Mouse (Mus musculus): ENCODE data around the gene Slc1a2.

Gene Slc1a2

DNA sequence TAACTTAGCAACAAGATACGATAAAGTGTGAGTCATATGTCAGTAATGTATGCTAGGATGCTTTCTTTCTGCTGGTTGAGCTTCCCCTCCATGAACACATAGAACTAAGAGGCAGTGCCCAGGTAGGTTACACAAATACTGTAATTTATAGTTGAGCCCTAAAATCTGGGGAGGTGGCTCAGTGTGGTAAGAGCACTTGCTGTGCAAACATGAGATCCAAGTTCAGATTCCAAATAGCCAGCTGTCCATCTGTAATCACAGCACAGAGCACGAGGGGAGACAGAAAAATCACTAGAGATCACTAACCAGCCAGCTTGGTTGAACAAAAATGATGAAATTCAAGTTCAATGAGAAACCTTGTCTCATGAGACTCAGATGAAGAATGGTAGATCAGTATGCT, 63.4 kb downstream of the Slc1a2 start:
- DNase-seq, result no peak

DNA sequence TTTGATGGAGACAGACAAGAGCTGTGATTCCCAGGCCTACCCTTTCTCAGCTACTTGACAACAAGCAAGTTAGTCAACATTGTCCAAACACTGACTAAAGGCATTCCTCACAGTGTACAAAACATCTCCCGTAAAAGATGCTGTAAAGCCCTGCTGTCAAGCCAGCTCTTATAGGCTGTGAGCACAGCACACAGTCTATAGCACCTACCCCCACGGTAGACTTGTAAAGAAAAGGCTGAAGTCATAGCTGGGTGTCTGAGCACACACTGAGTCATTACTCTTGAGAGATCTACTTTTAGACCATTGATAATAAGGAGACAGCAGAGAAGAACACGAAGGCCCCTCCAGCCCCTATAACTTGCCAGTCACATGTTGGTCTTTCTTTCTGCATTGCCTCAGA, 66.6 kb downstream of the Slc1a2 start:
- DNase-seq, result no peak

DNA sequence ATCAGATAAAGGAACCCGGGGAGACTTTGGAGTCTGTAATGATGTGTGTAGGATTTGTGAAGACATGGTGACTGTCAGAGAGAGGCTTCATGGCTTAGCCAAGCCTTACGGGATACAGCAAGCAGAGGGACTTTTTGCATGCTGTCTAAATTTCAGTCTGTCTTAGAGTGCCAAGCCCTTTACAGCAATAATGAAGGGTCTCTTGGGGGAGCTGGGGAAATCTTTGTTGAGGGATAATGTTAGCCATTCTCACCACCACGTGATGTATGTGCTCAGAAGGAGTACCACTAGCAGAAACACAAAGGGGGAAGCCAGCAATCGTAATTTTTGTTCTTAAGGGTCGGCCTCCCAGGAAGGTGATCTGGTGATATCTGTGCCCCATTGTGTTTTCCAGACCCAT, 71.9 kb downstream of the Slc1a2 start:
- no peak for DNase-seq

DNA sequence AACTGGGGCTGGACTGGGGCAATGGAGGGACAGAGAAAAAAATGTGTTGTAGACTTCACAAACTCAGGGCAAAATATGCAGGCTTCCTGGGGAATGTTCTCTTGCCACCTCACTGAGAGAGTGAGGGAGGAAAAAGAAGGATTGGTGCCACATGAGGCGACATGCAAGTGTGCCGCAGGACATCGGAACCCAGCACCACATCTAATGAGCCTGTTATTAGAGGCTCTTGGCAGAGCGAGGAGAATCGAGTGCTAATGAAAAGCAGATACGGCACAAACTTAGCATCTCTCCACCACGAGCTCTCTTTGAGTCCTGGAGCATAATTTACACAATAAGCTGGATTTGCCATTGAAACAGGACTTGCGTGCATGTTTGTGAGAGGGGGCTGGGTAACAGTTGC, 72.3 kb downstream of the Slc1a2 start:
- DNase-seq, result no peak

DNA sequence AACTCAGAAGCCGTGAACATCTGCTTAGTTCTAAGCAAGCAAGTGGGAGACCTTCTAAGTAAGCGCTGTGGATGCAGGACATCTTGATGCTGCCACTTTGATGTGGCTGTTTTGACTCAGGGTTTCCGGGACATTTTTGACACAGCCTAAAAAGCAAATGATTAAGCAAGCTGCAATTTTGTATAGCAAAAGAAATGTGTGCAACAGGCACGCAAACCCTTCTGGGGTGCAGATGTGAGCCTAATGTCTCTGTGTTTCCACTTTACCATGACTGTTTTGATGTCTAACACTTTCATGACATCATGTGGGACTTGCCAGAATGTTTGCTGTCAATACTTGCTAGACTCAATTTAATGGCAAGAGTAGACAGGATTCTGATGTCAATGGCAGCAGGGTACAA, 74.7 kb downstream of the Slc1a2 start:
- no peak for DNase-seq

DNA sequence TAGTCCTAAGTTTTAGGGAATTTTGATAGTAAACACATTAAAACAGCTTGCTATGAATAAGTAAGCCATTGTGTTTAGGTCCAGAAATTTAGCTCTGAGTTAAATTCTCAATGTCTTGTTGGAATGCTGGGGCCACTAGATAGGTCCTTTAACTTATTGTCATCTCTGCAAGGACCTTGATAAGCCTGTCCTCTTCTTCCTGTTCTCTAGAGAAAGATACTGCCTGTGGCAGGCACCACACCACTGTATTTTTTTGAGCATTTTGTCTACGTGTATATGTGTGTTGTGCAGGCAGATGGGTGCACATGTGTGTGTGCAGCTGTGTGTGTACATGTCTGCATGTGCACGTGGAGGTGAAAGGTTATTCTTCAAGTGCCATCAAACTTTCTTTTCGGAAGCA, 75.6 kb downstream of the Slc1a2 start:
- no peak for DNase-seq

DNA sequence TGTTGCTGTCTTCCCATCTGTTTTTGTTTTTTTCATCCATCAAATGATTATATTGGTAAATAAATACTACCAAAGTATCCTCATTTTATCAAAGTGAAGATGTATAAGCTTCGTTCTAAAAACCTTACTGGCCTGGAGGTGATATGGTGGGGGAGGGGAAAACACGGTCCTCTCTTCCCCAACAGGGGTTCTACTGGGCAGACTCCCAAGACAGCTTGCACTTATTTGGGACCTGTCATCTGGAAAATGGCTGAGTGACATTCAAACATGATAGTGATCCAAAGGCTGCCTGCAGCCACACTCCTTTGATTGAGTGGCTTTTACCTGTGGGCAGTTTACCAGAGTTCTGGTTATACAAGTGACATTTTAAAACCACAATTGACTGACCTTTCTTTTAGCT, 76.6 kb downstream of the Slc1a2 start:
- DNase-seq, result no peak

DNA sequence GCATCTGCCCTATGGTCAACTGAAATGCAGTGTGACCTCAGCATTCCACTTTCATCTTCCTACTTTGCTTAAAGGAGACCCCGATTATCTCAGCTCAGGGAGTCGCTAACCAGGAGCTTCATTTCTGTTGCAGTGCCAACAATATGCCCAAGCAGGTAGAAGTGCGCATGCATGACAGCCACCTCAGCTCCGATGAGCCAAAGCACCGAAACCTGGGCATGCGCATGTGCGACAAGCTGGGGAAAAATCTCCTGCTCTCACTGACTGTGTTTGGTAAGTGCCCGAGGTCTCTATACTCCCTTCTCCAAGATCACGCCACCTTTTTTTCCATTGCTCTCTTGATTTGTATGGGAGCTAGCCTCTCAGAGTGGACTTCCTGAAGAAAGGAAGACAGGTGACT, 77.4 kb downstream of the Slc1a2 start:
- DNase-seq, result no peak

DNA sequence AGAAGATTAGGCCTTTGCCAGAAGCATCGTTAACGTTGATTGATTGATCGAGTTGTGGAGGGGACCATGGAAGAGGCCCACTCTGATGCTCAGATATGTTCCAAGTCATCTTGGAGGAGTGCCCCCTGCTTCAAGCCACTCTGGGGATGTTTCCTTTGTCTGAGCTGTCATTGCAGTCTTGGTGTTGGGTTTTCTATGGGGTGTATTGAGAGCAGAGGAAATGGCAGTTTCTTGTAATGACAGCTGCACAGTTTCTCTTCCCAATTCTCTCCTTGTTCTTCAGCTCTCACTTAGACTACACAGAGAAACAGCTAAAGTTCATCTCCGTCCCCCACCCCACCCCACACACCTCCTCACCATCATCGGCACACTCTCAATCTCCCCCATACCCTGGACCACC, 78.0 kb downstream of the Slc1a2 start:
- DNase-seq, result no peak

DNA sequence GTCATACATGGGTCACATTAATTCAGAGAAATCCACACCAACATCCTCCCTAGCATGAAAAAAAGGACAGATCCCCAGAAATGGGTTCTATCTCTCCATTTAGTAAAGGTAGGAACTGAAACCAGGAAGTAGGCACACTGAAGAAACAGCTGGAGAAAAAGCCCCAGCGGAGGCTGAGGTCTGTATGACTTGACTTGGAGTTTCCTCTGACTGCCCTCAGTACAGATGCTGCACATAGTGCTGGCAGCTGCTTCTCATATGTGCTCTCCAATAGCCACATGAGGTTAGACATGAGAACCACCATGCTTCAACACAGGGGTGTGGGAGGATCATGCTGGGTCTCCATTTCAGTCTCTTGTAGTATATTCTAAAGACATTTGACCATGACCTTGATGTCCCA, 80.4 kb downstream of the Slc1a2 start:
- no peak for DNase-seq

DNA sequence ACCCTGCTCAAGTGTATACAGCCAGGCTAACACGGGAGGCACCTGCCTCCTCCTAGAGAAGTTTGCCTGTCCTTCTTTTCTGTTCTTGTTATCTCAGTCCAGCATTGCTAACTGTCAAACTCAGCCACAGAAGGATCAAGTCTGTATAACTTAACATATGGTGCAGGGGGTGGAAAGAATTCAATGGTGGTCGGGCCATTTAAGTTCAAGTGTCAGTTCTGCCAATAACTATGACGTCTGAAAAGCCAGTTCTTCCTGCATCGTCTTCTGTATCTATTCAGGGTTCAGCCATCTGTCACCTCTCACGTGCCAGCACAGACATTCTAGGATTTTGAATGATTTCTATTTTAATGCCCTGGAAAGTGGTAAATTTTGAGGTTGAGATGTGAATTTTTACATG, 84.2 kb downstream of the Slc1a2 start:
- no peak for DNase-seq

DNA sequence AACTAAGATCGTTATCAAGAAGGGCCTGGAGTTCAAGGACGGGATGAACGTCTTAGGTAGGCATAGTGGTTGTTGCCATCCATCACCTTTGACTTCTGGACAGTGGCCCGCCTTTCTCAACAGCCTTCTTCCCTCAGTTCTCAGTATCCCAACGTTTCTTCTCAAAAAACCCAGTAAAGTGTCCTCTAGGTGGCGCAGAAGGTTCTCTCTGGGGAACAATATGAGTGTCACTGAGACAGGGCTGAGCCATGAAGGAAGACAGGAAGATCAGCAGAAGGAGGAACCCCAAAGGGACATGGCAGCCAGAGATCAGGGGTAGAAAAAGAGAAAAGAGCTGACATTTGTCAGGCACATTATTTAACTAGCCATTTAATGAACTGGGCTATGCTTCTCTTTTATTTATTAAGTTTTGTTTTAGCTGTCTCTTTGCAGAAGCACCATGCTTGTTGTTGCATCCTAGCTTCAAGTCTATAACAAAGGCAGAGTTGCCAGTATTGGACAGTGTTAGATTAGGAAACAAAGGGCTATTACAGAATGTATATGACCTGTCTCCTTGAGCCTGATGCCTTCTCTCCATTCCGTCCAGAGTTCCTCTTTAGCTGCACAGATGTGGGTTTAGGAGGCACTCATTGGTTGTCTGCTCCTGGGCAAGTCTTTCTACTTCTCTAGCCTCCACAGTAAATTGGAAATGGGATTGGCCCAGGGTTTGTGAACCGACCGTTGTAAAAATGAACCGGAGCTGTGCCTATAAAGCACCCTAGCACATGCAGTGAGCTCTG, 85.6 kb downstream of the Slc1a2 start:
- DNase-seq, result peak; percentile 41 to 59

DNA sequence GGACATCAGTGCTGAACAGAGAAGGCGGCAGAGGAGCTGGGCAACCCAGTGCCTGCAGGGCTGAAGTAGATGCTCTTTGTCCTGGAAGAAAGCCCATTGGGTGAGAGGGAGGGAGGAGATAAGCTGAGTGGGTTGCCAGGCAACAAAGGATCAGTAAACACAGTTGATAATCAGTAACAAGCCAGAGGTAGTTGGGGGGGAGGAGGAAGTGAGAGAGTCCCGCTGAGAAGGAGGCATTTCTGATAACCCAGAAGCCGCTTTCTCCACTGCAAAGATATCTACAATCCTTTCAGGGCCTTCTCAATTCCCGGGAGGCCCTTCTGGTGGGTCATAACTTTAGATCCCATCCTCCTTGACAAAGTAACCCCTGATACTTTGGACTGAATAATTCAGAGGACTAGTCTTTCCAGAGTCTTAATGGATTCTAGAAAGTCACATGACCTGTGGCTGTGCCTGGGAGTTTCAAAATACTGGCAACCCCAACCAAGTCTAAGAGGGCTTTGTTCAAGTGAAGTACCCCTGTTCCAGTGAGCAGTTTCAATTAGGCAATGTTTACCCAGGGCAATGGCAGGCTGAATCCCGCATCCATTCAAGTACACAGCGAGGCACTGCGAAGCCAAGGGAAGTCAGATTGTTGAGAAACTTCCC, 86.9 kb downstream of the Slc1a2 start:
- peak; percentile 77 to 88 for DNase-seq

DNA sequence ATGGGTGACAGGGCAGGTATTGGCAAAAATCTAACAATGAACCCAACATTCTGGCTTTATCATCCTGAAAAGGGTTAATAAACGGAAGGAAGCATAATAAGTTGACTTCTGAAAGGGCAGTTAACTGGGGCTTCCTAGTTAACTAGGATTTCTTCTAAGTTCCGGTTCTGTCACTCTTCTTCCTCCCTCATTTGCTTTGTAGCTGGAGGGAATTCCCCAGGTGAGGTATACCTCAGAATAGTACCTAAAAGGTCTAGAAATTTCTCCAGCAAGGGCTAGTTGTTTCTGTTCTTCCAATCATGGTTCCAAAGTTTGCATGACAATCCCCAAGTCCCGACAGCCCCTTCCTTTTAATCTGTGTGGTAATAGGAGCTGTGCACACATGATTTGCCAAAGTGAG, 89.3 kb downstream of the Slc1a2 start:
- DNase-seq, result no peak

DNA sequence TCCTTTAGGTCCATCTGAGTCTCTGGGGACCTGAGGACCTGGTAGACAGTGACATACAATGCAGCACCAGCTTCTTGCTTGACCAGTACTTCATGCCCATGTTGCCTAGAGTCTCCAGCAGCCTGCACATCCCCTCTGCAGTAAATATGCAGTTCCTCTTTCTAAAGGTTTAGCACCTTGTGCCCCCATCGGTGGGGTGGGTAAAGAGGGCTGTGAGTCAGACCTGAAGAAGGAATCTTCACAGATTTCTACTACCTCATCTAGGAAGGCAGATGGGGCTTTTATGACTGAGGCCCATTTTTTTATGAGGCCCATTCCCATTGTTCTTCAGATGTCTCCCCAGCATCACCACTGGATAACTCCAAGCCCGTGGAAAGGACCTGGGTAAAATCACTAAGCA, 91.5 kb downstream of the Slc1a2 start:
- no peak for DNase-seq

DNA sequence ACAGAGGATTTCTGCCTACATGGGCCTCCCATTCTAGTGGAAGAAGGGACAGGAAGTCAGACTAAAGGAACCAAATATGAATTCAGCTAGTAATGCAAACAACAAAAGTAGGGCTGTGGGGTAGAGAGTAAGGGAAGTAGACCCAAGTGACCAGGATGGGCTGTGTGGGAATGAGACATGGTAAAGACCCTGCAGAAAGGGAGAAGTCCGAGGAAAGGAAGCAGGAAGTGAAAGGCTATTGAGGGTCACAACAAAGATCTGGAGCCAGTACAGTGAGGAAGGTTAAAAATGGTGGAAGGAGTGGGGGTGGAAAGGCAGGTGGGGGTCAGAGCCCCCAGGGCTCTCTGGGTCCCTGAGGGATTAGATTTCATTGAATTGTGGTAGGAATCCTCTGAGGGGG, 93.4 kb downstream of the Slc1a2 start:
- DNase-seq, result no peak

DNA sequence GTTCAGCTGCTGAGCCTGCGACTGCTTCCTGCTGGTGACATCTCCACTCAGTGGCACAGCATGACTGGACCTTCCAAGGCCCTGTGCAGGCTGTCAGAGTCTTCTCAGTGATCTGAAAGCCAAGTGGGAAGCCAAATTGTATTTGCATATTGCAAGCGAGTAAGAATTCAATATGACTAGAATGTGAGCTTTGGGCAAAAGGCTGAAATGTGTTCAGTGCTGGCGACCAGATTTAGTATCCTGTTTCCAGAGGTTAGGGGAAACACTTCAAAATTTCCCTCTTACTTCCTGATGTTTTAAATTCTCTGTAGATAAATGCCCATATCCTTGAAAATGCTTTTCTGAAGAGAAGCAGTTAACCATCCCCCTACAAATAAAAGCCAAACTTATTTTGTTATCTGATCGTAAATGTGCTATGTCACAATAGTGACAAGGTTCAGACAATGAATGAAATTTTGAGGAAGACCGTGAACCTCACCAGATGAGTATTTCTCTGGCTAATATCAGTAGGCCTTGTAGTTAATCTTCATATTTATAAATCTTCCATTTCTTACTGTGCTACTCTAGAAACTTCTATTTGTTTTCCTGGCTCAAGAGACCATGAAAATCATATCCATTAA, 98.9 kb downstream of the Slc1a2 start:
- no peak for DNase-seq

DNA sequence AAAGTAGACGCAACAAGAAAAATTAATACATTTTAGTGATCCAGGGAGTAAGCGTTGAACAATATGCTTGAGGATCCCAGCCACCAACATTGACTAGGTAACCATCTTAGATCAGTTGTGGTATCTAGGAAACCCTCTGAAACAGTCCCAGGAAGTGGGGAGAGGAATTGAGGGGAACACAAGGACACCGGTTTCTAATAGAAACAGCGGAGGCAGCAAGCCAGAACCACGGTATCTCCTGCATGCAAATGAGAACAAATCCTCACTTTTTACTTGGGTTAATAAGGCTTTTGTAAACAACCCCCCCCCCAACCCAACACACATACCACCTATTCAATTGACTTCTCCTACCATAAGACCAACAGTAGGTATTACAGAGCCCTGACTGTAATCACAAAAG, 101.0 kb downstream of the Slc1a2 start:
- no peak for DNase-seq

DNA sequence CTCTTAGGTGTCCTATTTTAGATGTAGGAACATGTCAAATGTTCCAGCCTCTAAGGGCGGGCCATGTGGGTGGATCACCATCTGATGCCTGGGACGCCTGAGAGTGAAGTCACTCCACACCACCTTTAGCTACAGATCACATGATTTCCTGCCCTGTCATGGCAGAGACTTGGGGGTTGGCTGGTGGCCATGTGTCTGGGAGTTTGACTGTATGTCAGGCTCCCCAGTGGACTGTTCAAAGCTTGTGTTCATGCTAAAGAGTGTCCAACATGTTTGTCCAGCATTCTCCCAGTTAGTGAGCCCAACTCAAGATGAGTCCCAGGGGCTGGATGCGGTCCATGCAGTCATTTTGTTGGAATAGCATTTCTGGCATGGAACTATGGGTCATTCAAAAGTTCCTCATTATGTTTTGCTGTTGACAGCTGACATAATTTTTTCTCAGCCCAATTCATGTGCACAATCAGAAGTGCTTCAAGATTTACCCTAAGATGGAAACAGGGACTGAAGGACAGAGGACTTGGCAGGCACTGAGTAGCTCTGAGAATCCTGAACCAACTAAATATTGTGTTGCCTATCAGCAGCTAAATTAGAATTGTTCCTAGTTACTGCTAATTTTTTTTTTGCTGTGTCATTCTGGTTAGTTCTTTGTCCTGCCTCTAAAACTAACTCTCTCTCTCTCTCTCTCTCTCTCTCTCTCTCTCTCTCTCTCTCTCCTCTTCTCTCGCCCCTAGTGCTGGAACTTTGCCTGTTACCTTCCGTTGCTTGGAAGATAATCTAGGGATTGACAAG, 102.0 kb downstream of the Slc1a2 start:
- no peak for DNase-seq

DNA sequence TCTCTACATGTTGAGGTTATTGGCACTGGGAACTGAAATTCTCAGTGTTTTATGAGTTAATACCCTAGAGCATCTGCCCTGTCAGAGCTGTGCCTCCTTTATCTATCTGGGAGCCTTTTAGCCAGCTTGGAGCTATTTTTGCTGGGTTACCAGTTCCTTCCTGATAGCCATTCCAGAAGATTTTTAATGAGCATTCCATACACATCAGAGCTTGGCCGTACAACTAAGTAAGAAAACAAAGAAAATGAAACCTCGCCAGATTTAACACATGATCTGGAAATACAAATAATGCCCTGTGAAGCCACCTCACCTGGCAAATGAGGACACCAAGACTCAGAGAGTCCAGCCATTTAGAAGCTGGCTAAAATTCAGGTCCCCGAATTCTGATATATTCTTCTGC, 104.7 kb downstream of the Slc1a2 start:
- DNase-seq, result no peak

DNA sequence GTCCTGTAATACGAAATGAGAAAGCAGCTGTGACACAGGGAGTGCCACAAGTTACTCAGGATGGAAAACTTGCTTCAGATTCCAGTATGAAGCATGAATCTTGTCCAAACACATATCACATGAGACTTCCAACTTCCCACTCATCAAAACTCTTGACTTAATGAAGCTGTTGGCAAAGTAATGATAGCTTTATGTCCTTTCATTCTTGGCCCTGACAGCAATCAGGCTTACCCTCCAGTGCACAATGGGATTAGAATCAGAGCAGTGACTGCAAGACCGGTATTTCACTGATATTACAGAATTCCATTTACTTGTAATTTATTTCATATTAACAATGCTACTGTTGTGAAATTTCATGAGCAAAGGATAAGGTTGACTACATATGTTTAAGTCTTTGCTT, 105.5 kb downstream of the Slc1a2 start:
- no peak for DNase-seq

DNA sequence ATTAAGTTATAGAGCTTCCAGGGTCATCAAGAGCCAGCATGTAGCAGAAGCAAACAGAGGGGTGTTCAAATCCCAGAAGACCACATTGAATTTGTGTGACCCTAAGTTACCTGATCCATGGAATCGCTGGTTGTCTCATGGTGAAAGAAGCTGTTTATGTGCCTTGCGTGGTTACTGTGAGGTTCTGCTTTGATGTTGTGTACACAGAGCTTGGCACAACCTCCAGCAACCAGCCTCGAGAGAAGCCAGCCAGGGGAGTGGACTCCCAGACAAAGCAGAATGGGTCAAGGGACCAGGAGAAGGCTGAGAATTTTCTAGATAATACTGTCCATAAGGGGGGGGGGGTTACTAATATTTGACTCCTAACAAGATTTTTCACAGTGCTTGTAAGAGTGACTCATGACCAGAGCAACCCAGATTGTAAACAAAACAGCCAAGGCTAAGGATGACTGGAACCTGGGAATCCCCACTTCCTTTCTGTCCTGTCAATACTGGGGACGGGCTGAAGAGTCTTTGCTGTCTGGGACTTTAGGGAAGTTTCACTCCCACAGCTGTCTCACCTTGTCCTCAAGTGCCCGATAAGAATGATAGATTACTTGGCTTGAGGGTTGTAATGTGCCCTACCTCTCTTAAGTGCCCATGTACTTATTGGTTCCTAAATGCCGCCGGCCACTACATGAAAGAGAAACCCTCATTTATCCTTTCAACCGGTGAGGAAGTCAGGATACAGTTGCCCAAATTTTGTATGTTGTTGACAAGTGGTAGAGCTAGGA, 106.3 kb downstream of the Slc1a2 start:
- DNase-seq, result no peak

DNA sequence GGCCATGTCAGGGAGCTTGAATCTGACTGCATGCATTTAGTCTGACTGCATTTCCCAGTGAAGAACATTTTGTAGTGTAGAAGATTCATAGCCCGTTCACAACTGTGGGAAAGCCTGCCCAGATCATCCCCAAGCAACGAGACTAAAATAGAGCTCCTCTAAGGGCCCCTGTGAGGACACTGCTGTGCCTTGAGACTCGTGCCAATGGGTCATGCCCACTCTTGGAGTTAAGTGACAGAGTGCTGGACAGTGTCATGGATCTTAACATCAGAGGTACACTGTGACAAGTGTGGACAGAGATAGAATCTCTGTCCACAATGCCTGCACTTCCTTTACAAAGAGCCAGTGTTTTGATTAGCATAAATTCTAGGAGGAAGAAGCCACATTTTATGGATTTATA, 109.8 kb downstream of the Slc1a2 start:
- no peak for DNase-seq
